Mouse (Mus musculus) stomach, embryonic 14.5 days (tissue): ENCODE measurements around the gene Zfp536. TPM values are rescaled to one million over a fixed set of nuclear protein-coding genes. Genes with fewer than 3 reads are reported as not detected.
"Not testable (repeated sequence)": the region's sequence is repeated elsewhere in the genome, so short reads cannot be mapped to it uniquely, and the experiment has no call there.

Source experiments
- ATAC-seq: fragments of 200-750 bp; cut with Nextera tagmentation; 2 replicates; pipeline ENCODE4 v1.8.0; 2017; ENCODE audit warnings: low read depth, moderate TSS enrichment; ENCODE audit not compliant: insufficient number of reproducible peaks, insufficient read depth, low FRiP score
- H3K27ac ChIP-seq: fragments of 300-500 bp; sonication (generic); 2 replicates; pipeline ENCODE4 v1.5.1; 2014; ENCODE audit warnings: mild to moderate bottlenecking, low read length, moderate library complexity, mixed read lengths
- H3K27me3 ChIP-seq: fragments of 300-500 bp; sonication (generic); 2 replicates; pipeline ENCODE4 v1.6.1; 2014; ENCODE audit warnings: low read length, control low read depth, mixed read lengths; ENCODE audit not compliant: control insufficient read depth, insufficient read depth
- H3K36me3 ChIP-seq: fragments of 300-500 bp; sonication (generic); 2 replicates; pipeline ENCODE4 v1.6.1; 2014; ENCODE audit warnings: mild to moderate bottlenecking, control low read depth, low read length, moderate library complexity, mixed read lengths; ENCODE audit not compliant: control insufficient read depth, insufficient read depth
- H3K4me1 ChIP-seq: fragments of 300-500 bp; sonication (generic); 2 replicates; pipeline ENCODE4 v1.6.1; 2014; ENCODE audit warnings: low read length, control low read depth, mixed read lengths; ENCODE audit not compliant: control insufficient read depth, insufficient read depth
- H3K4me2 ChIP-seq: fragments of 300-500 bp; sonication (generic); replicated peaks from 2 replicates; pipeline ENCODE4 v1.6.1; 2014; ENCODE audit warnings: low read depth, low read length, control low read depth
- H3K4me3 ChIP-seq: fragments of 300-500 bp; sonication (generic); 2 replicates; pipeline ENCODE4 v1.5.1; 2014; ENCODE audit warnings: low read depth, low read length, control low read depth
- H3K9ac ChIP-seq: fragments of 300-500 bp; sonication (generic); replicated peaks from 2 replicates; pipeline ENCODE4 v1.6.1; 2014; ENCODE audit warnings: low read depth, mild to moderate bottlenecking, control low read depth, low read length, moderate library complexity, mixed read lengths
- H3K9me3 ChIP-seq: fragments of 300-500 bp; sonication (generic); 2 replicates; pipeline ENCODE4 v1.6.1; 2016; ENCODE audit warnings: low read depth, low read length, control low read depth; ENCODE audit not compliant: control insufficient read depth
- WGBS: fragments of 180-500 bp; shearing (Covaris S2); extraction: QIAGEN DNeasy Blood & Tissue Kit; methylation state at CpG from one replicate; pipeline ENCODE4 v1.1.7; 2014; 5-methylcytosine and 5-hydroxymethylcytosine counted together
- polyA plus RNA-seq: library from polyadenylated mRNA; unstranded; fragments of >200 nt; fragmentation: Nextera tagmentation; extraction: Ambion mirVana; gene quantifications from 2 replicates; pipeline ENCODE4 v1.2.1, GENCODE M21; 2014

The Zfp536 gene
- polyA plus RNA-seq, 1 experiment from 2014 or later, result 24.5 TPM

GRCm38 (mm10) chr7:37603525-37603909 lies 169.9 kb downstream of the Zfp536 start:
- H3K36me3 ChIP-seq, H3K9ac ChIP-seq, H3K9me3 ChIP-seq, H3K4me3 ChIP-seq, H3K4me1 ChIP-seq, H3K4me2 ChIP-seq, ATAC-seq, H3K27ac ChIP-seq, H3K27me3 ChIP-seq: not testable (repeated sequence)

GRCm38 (mm10) chr7:37602871-37603524 lies 170.4 kb downstream of the Zfp536 start:
- ATAC-seq, result no peak
- Histone ChIP-seq H3K9me3 (no peaks in the 10 kb centered on the region), H3K4me1 (no peaks in the 10 kb centered on the region), H3K4me3 (no peak overlapping the region), H3K36me3 (no peaks in the 10 kb centered on the region), H3K27ac (no peak overlapping the region), H3K9ac (no peak overlapping the region), H3K4me2 (no peak overlapping the region), H3K27me3 (no peaks in the 10 kb centered on the region)
- WGBS, result 60% methylated on average over 9 of the region's 9 CpGs

GRCm38 (mm10) chr7:37600318-37600717 lies 173.1 kb downstream of the Zfp536 start:
- Histone ChIP-seq H3K4me2 (no peak overlapping the region), H3K9ac (no peak overlapping the region), H3K27me3 (no peaks in the 10 kb centered on the region), H3K9me3 (no peaks in the 10 kb centered on the region), H3K36me3 (no peaks in the 10 kb centered on the region), H3K27ac (no peak overlapping the region), H3K4me1 (no peaks in the 10 kb centered on the region), H3K4me3 (no peak overlapping the region)
- WGBS, result 86% methylated on average over 4 of the region's 4 CpGs
- ATAC-seq, result no peak

GRCm38 (mm10) chr7:37594211-37595030 lies 179.0 kb downstream of the Zfp536 start:
- no peaks in the 10 kb centered on the region for H3K36me3 ChIP-seq
- no peaks in the 10 kb centered on the region for H3K9me3 ChIP-seq
- no peak overlapping the region for H3K9ac ChIP-seq
- ATAC-seq, result no peak
- H3K4me3 ChIP-seq, result no peak overlapping the region
- no peak overlapping the region for H3K4me2 ChIP-seq
- 75% methylated on average over 12 of the region's 12 CpGs for WGBS
- H3K27me3 ChIP-seq, result no peaks in the 10 kb centered on the region
- H3K27ac ChIP-seq, result no peak overlapping the region
- H3K4me1 ChIP-seq, result no peaks in the 10 kb centered on the region

GRCm38 (mm10) chr7:37593566-37593965 lies 179.9 kb downstream of the Zfp536 start:
- no peak for ATAC-seq
- 92% methylated on average over 6 of the region's 6 CpGs for WGBS
- H3K27me3 ChIP-seq, result no peaks in the 10 kb centered on the region

GRCm38 (mm10) chr7:37586694-37587093 lies 186.7 kb downstream of the Zfp536 start:
- Histone ChIP-seq H3K4me2 (no peak overlapping the region), H3K9ac (no peak overlapping the region), H3K27me3 (no peaks in the 10 kb centered on the region), H3K9me3 (no peaks in the 10 kb centered on the region), H3K4me1 (no peaks in the 10 kb centered on the region), H3K4me3 (no peak overlapping the region), H3K36me3 (no peaks in the 10 kb centered on the region), H3K27ac (no peak overlapping the region)
- no peak for ATAC-seq
- WGBS, result 90% methylated on average over 13 of the region's 13 CpGs

More at GRCm38 (mm10) chr7:37593566-37593965, 179.9 kb downstream of the Zfp536 start:
- H3K9me3 ChIP-seq, result no peaks in the 10 kb centered on the region
- no peak overlapping the region for H3K9ac ChIP-seq
- H3K36me3 ChIP-seq, result no peaks in the 10 kb centered on the region
- H3K4me2 ChIP-seq, result no peak overlapping the region
- no peaks in the 10 kb centered on the region for H3K4me1 ChIP-seq
- H3K4me3 ChIP-seq, result no peak overlapping the region
- H3K27ac ChIP-seq, result no peak overlapping the region

GRCm38 (mm10) chr7:37581262-37581661 lies 192.2 kb downstream of the Zfp536 start:
- no peaks in the 10 kb centered on the region for H3K27me3 ChIP-seq
- WGBS, result 72% methylated on average over 3 of the region's 3 CpGs
- no peaks in the 10 kb centered on the region for H3K36me3 ChIP-seq
- ATAC-seq, result peak; percentile 37; the same call in 1 of the 2 replicates
- H3K9me3 ChIP-seq, result no peaks in the 10 kb centered on the region
- H3K4me1 ChIP-seq, result no peaks in the 10 kb centered on the region
- H3K4me2 ChIP-seq, result no peak overlapping the region
- H3K27ac ChIP-seq, result no peak overlapping the region
- H3K9ac ChIP-seq, result no peak overlapping the region
- no peak overlapping the region for H3K4me3 ChIP-seq

- no peaks in the 10 kb centered on the region for H3K4me1 ChIP-seq
- H3K9me3 ChIP-seq, result no peaks in the 10 kb centered on the region
- H3K9ac ChIP-seq, result no peak overlapping the region
- no peak overlapping the region for H3K4me3 ChIP-seq
- no peak overlapping the region for H3K4me2 ChIP-seq
- ATAC-seq, result no peak
- no peaks in the 10 kb centered on the region for H3K36me3 ChIP-seq
- WGBS, result 29% methylated on average over 5 of the region's 5 CpGs
- no peak overlapping the region for H3K27ac ChIP-seq
- no peaks in the 10 kb centered on the region for H3K27me3 ChIP-seq
Measured at GRCm38 (mm10) chr7:37580554-37580953, 192.9 kb downstream of the Zfp536 start.
